Mouse (Mus musculus): ENCODE measurements around the gene Vps50.
A peak's percentile ranks its signal among the peaks of the same experiment; 100 is the strongest.
"Not testable (repeated sequence)": the region's sequence is repeated elsewhere in the genome, so short reads cannot be mapped to it uniquely, and the experiment has no call there.

Gene Vps50

GRCm38 (mm10) chr6:3498162-3498848 is at the start of gene Vps50, which contains the start of gene Hepacam2:
Vps50 (plus strand) TSS chr6:3498382.
Hepacam2 (minus strand) TSS chr6:3498298.
- peak; percentile 53 to 68 for DNase-seq (ENCODE audit: low read depth in 1 of 2, low spot score in 2 of 2)

GRCm38 (mm10) chr6:3454421-3454820 is 43.8 kb upstream of the Vps50 start:
- no peak for DNase-seq (ENCODE audit: low read depth in 1 of 2, low spot score in 2 of 2)

GRCm38 (mm10) chr6:3455944-3456536 is 42.1 kb upstream of the Vps50 start:
- DNase-seq (ENCODE audit: low read depth in 1 of 2, low spot score in 2 of 2), result no peak

GRCm38 (mm10) chr6:3463026-3463425 is 35.2 kb upstream of the Vps50 start:
- DNase-seq (ENCODE audit: low read depth in 1 of 2, low spot score in 2 of 2), result no peak

GRCm38 (mm10) chr6:3463594-3463993 is 34.6 kb upstream of the Vps50 start:
- no peak for DNase-seq (ENCODE audit: low read depth in 1 of 2, low spot score in 2 of 2)

- no peak for DNase-seq (ENCODE audit: low read depth in 1 of 2, low spot score in 2 of 2)
Measured at GRCm38 (mm10) chr6:3468627-3469026, 29.6 kb upstream of the Vps50 start.

GRCm38 (mm10) chr6:3470706-3471105 is 27.5 kb upstream of the Vps50 start:
- no peak for DNase-seq (ENCODE audit: low read depth in 1 of 2, low spot score in 2 of 2)

- no peak for DNase-seq (ENCODE audit: low read depth in 1 of 2, low spot score in 2 of 2)
Measured at GRCm38 (mm10) chr6:3476299-3476698, 21.9 kb upstream of the Vps50 start.

- no peak for DNase-seq (ENCODE audit: low read depth in 1 of 2, low spot score in 2 of 2)
Measured at GRCm38 (mm10) chr6:3479853-3480252, 18.3 kb upstream of the Vps50 start.

GRCm38 (mm10) chr6:3481705-3482104 is 16.5 kb upstream of the Vps50 start:
- DNase-seq (ENCODE audit: low read depth in 1 of 2, low spot score in 2 of 2), result no peak

- DNase-seq (ENCODE audit: low read depth in 1 of 2, low spot score in 2 of 2), result no peak
Measured at GRCm38 (mm10) chr6:3485133-3485532, 13.0 kb upstream of the Vps50 start.

- DNase-seq (ENCODE audit: low read depth in 1 of 2, low spot score in 2 of 2), result no peak
Measured at GRCm38 (mm10) chr6:3487355-3487754, 10.8 kb upstream of the Vps50 start.

GRCm38 (mm10) chr6:3494285-3494684 is 3.9 kb upstream of the Vps50 start:
- DNase-seq (ENCODE audit: low read depth in 1 of 2, low spot score in 2 of 2), result no peak

- no peak for DNase-seq (ENCODE audit: low read depth in 1 of 2, low spot score in 2 of 2)
Measured at GRCm38 (mm10) chr6:3496210-3496609, 2.0 kb upstream of the Vps50 start.

- no peak for DNase-seq (ENCODE audit: low read depth in 1 of 2, low spot score in 2 of 2)
Measured at GRCm38 (mm10) chr6:3500286-3500685, 2.1 kb downstream of the Vps50 start.

GRCm38 (mm10) chr6:3505289-3505688 is 7.1 kb downstream of the Vps50 start:
- no peak for DNase-seq (ENCODE audit: low read depth in 1 of 2, low spot score in 2 of 2)

- no peak for DNase-seq (ENCODE audit: low read depth in 1 of 2, low spot score in 2 of 2)
Measured at GRCm38 (mm10) chr6:3507078-3507477, 8.9 kb downstream of the Vps50 start.

- not testable (repeated sequence) for DNase-seq (ENCODE audit: low read depth in 1 of 2, low spot score in 2 of 2)
Measured at GRCm38 (mm10) chr6:3508151-3508550, 10.0 kb downstream of the Vps50 start.

GRCm38 (mm10) chr6:3509782-3510181 is 11.6 kb downstream of the Vps50 start:
- DNase-seq (ENCODE audit: low read depth in 1 of 2, low spot score in 2 of 2), result no peak

GRCm38 (mm10) chr6:3511116-3511515 is 12.9 kb downstream of the Vps50 start:
- DNase-seq (ENCODE audit: low read depth in 1 of 2, low spot score in 2 of 2), result no peak

GRCm38 (mm10) chr6:3511612-3512011 is 13.4 kb downstream of the Vps50 start:
- no peak for DNase-seq (ENCODE audit: low read depth in 1 of 2, low spot score in 2 of 2)

- no peak for DNase-seq (ENCODE audit: low read depth in 1 of 2, low spot score in 2 of 2)
Measured at GRCm38 (mm10) chr6:3512611-3513010, 14.4 kb downstream of the Vps50 start.

- DNase-seq (ENCODE audit: low read depth in 1 of 2, low spot score in 2 of 2), result no peak
Measured at GRCm38 (mm10) chr6:3528198-3528597, 30.0 kb downstream of the Vps50 start.

Data from monocyte, adult 2 months (primary cell).